Mouse (Mus musculus): ENCODE measurements around the gene Myl7. TPM values are rescaled to one million over a fixed set of nuclear protein-coding genes. Genes with fewer than 3 reads are reported as not detected.

Myl7 gene
- polyA plus RNA-seq, 1 experiment from 2014 or later: 5.5 TPM

Other genes with a start within 250 kb of the Myl7 start
- 151 and 159 TPM in 2 replicates for gene Mrps24, start 183.1 kb downstream of the Myl7 start, polyA plus RNA-seq (2016; fragmentation: Nextera tagmentation; extraction: Ambion mirVana)
- gene Urgcp, start 136.4 kb downstream of the Myl7 start, polyA plus RNA-seq (2016; fragmentation: Nextera tagmentation; extraction: Ambion mirVana): 24.6 and 26.5 TPM in 2 replicates
- gene Dbnl, start 110.3 kb downstream of the Myl7 start, polyA plus RNA-seq (2016; fragmentation: Nextera tagmentation; extraction: Ambion mirVana): 138 and 153 TPM in 2 replicates
- gene Pgam2, start 95.0 kb downstream of the Myl7 start, polyA plus RNA-seq (2016; fragmentation: Nextera tagmentation; extraction: Ambion mirVana): 7.7 and 14.0 TPM in 2 replicates
- 6.6 and 7.0 TPM in 2 replicates for gene Polm, start 60.8 kb downstream of the Myl7 start, polyA plus RNA-seq (2016; fragmentation: Nextera tagmentation; extraction: Ambion mirVana)
- 19.0 TPM in 2 replicates for gene Aebp1, start 36.8 kb downstream of the Myl7 start, polyA plus RNA-seq (2016; fragmentation: Nextera tagmentation; extraction: Ambion mirVana)
- 77.5 and 81.5 TPM in 2 replicates for gene Pold2, start 20.5 kb downstream of the Myl7 start, polyA plus RNA-seq (2016; fragmentation: Nextera tagmentation; extraction: Ambion mirVana)
- 1.4 and 2.0 TPM in 2 replicates for gene Gck, start 51.3 kb upstream of the Myl7 start, polyA plus RNA-seq (2016; fragmentation: Nextera tagmentation; extraction: Ambion mirVana)
- gene Ykt6, start 56.9 kb upstream of the Myl7 start, polyA plus RNA-seq (2016; fragmentation: Nextera tagmentation; extraction: Ambion mirVana): 59.0 and 62.1 TPM in 2 replicates
- 21.3 and 21.4 TPM in 2 replicates for gene Camk2b, start 167.6 kb upstream of the Myl7 start, polyA plus RNA-seq (2016; fragmentation: Nextera tagmentation; extraction: Ambion mirVana)

Measured in neural tube, embryonic 12.5 days (tissue).